Mouse (Mus musculus) liver, postnatal 0 days (tissue): ENCODE measurements around the gene Poc1b.

Source experiments
- CTCF ChIP-seq: sonication (generic); IDR thresholded peaks from 2 replicates; pipeline ENCODE4 v1.5.1; 2016; ENCODE audit warnings: antibody characterized with exemption, low read depth
- EP300 ChIP-seq: IDR thresholded peaks from 2 replicates; pipeline ENCODE4 v1.6.1; 2016; ENCODE audit warnings: antibody characterized with exemption, low read depth, mild to moderate bottlenecking

DNA sequence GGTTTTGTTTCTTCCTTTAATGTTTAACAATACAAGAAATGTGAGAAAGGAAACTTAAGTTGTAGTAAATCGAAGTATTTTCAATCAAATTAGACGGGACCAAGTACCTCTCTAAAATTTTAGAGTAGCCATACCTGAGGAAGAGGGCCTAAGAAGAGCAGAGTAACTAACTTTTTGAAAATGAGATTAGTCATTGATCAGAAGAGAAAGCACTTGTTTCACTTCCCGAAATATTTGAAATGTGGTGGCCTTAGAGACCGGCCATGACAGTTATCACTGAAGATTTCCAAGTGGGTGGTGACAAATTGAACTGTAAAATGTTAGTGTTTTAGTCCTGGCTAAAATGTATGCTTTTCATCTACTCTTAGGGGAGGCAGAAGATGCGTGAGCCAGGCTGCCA lies 96.3 kb downstream of the Poc1b start:
- no peak for TF ChIP-seq CTCF
- no peak for TF ChIP-seq EP300
